Mouse (Mus musculus) layer of hippocampus, adult 18-20 months (tissue): ENCODE measurements around the gene Dnajb2. TPM values are rescaled to one million over a fixed set of nuclear protein-coding genes. Genes with fewer than 3 reads are reported as not detected.

Experiments used
- DNase-seq, 2 experiments: peaks; one replicate each; pipeline ENCODE4 v3.0.0; 2022; ENCODE audit warnings: low spot score in 2 of 2
- microRNA-seq, 2 experiments: library from miRNA; unstranded; fragments of <30 nt; microRNA quantifications; one replicate each; pipeline ENCODE4 v1.2.0; 2021
- total RNA-seq, 2 experiments: library from RNA; stranded (reverse); gene quantifications; 2 replicates each; pipeline ENCODE4 v1.2.3; 2021

Gene Dnajb2
- total RNA-seq, 2 experiments from 2014 or later, result 93.4 to 100 TPM

DNA sequence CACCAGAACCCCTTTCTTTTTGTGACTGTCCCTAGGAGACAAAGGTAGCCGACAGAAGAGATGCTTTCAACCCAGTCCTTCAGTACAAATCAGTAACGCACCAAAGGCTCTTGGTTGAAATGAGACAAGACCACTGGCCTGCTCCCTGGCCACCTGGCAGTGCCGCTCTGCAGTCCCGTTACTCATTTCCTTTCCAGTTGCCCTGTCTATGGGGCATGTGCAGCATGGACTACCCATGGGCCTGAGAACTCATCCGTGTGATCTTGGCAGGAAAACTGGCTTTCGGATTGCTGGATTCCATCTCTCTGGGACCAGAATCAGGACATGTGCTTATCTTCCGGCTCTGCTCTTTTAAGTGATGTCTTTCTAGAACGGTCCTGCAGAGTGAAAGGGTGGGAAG lies 55.1 kb downstream of the Dnajb2 start:
- no peak for DNase-seq

GRCm38 (mm10) chr1:75292476-75293330 lies 56.5 kb downstream of the Dnajb2 start:
- no peak for DNase-seq

DNA sequence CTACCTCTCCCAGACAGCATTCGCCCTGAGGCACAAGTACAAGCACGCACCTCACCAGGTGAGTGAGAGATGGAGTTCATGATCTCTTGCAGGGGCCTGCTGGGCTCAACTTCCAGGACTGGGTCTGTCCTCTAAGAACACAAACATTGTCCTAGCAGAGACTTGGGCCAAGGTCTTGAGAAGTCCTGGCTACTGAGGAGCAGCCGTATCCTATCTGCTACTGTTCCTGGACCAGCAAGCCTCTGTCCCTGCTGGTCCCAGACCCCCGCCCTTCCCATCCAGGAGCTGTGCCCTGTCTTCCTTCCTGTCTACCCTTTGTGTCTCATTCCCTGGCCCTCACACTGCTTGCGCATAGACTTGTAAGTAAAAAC lies 57.1 kb downstream of the Dnajb2 start:
- DNase-seq, result no peak

- DNase-seq, result no peak
Measured at GRCm38 (mm10) chr1:75294294-75294693, 58.1 kb downstream of the Dnajb2 start.

Small RNA genes within 50 kb of the gene (microRNA-seq; reads per million reads assigned to microRNA genes)
- 0 reads per million in 2 experiments for gene Gm27943

Other genes with a start within 250 kb of the Dnajb2 start
- gene Nhej1, start 111.2 kb upstream of the Dnajb2 start, total RNA-seq, result 1 to 10 TPM; 1.7 to 2.6 TPM
- under 1 TPM; 0.15 to 0.47 TPM for gene Slc23a3, start 102.5 kb upstream of the Dnajb2 start, total RNA-seq
- gene Cnppd1, start 93.7 kb upstream of the Dnajb2 start, total RNA-seq, result 10 to 100 TPM; 29.3 to 31.7 TPM
- gene Retreg2, start 93.6 kb upstream of the Dnajb2 start, total RNA-seq, result 100 to 1,000 TPM; 183 to 185 TPM
- gene Zfand2b, start 67.8 kb upstream of the Dnajb2 start, total RNA-seq, result 10 to 100 TPM; 35.1 to 38.9 TPM
- gene Abcb6, start 56.0 kb upstream of the Dnajb2 start, total RNA-seq, result 10 to 100 TPM; 26.8 to 30.3 TPM
- gene Ankzf1, start 44.3 kb upstream of the Dnajb2 start, total RNA-seq, result 10 to 100 TPM; 26.1 to 26.8 TPM
- gene Atg9a, start 44.2 kb upstream of the Dnajb2 start, total RNA-seq, result 100 to 1,000 TPM; 108 to 115 TPM
- 10 to 100 TPM; 12.0 to 13.4 TPM for gene Glb1l, start 25.6 kb upstream of the Dnajb2 start, total RNA-seq
- gene Stk16, start 25.6 kb upstream of the Dnajb2 start, total RNA-seq, result 10 to 100 TPM; 77.3 to 86.6 TPM
- 100 to 1,000 TPM; 524 to 572 TPM for gene Tuba4a, start 16.5 kb upstream of the Dnajb2 start, total RNA-seq
- not detected for gene A630095N17Rik, start 4.3 kb upstream of the Dnajb2 start, total RNA-seq
- 100 to 1,000 TPM; 399 to 401 TPM for gene Ptprn, start 28.1 kb downstream of the Dnajb2 start, total RNA-seq
- 100 to 1,000 TPM; 104 to 114 TPM for gene Resp18, start 42.0 kb downstream of the Dnajb2 start, total RNA-seq
- gene Dnpep, start 81.6 kb downstream of the Dnajb2 start, total RNA-seq, result 10 to 100 TPM; 49.2 to 50.0 TPM
- gene Des, start 123.9 kb downstream of the Dnajb2 start, total RNA-seq, result under 1 TPM; 0.48 to 0.69 TPM
- gene Speg, start 138.9 kb downstream of the Dnajb2 start, total RNA-seq, result 100 to 1,000 TPM; 168 to 178 TPM
- 10 to 100 TPM; 66.4 to 69.1 TPM for gene Gmppa, start 199.5 kb downstream of the Dnajb2 start, total RNA-seq
- 1 to 10 TPM; 7.3 to 8.1 TPM for gene Asic4, start 214.0 kb downstream of the Dnajb2 start, total RNA-seq
- 10 to 100 TPM; 90.3 to 91.5 TPM for gene Chpf, start 242.9 kb downstream of the Dnajb2 start, total RNA-seq
- 10 to 100 TPM; 68.6 to 70.6 TPM for gene Tmem198, start 243.1 kb downstream of the Dnajb2 start, total RNA-seq